Mouse (Mus musculus): Measurements from ENCODE around the gene Snx12. TPM values are rescaled to one million over a fixed set of nuclear protein-coding genes. Genes with fewer than 3 reads are reported as not detected.
A peak's percentile ranks its signal among the peaks of the same experiment; 100 is the strongest.

Snx12 gene
- polyA plus RNA-seq, 1 experiment from 2014 or later = 17.7 TPM

DNA sequence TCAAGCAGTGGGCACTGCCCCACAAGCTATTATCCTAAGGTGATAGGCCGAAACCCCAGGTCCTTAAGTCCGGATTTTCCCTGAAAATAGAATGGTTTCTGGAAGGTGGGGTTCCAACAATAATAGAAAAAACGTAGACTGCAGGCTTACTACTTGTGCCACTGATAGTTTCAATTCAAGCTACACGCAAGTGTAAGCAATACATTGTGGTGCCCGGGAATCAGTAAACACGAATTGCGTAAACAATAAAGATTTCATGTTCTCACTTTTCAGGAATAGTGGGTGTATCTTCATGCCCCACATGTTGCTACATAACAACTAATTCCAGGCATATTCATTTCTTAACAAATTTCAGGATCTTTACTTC is 416 bp upstream of the Snx12 start:
- Histone ChIP-seq H3K9me3 (replicated peaks) (no peaks in the 10 kb centered on the region), H3K36me3 (no peaks in the 10 kb centered on the region), H3K9ac (peak overlapping the region; percentile 74; the same call in 1 of the 2 replicates), H3K27me3 (peaks cover 7% of the 10 kb centered on the region; the same call in 1 of the 2 replicates), H3K4me1 (replicated peaks) (peaks cover 8% of the 10 kb centered on the region), H3K27ac (no peak overlapping the region), H3K4me3 (replicated peaks) (peak overlapping the region; percentile 68), H3K4me2 (peak overlapping the region; percentile 70)
- DNase-seq (no peak), ATAC-seq (ENCODE audit: low read depth) (no peak)
- 33% methylated on average over 7 of the region's 7 CpGs for WGBS (ENCODE audit: insufficient replicate concordance)

DNA sequence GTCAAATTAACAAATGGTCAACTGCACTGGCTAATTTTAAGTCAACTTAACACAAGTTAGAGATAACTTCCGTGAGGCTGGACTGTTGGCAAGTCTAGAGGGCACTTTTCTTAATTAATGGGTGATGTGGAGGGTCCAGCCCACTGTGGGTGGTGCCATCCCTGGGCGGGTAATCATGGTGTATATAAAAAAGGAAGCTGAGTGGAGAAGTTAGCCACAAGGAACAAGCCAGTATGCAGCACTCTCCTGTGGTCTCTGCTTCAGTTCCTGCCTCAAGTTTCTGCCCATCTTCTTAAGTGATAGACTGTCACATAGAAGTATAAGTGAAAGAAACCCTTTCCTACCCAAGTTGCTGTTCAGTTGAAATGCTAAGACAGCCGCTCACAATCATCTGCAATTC is 33.1 kb downstream of the Snx12 start:
- Histone ChIP-seq H3K4me2 (no peak overlapping the region), H3K9ac (no peak overlapping the region), H3K9me3 (replicated peaks) (no peaks in the 10 kb centered on the region), H3K4me3 (replicated peaks) (no peak overlapping the region), H3K27ac (no peak overlapping the region), H3K27me3 (peaks cover 3% of the 10 kb centered on the region; the same call in 1 of the 2 replicates), H3K36me3 (no peaks in the 10 kb centered on the region), H3K4me1 (replicated peaks) (no peaks in the 10 kb centered on the region)
- DNase-seq (no peak), ATAC-seq (ENCODE audit: low read depth) (no peak)
- 52% methylated on average over 3 of the region's 3 CpGs for WGBS (ENCODE audit: insufficient replicate concordance)

DNA sequence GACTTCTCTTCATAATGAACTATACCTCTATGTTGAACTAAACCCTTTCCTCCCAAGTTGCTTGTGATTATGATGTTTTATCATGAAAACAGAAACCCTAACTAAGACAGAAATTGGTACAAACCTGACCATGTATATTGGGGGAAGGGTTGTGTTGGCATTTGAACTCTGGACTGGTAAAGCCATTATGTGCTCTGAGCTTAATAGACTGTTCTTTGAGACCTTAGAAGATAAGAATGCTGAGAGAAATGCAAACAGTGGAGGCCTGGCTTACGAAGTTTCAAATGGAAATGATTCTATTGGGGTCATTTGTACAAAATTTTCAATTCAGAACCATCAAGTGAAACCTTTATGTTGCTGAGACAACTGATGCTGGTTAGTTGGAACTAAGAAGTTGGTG is 34.7 kb downstream of the Snx12 start:
- WGBS (ENCODE audit: insufficient replicate concordance) = 47% methylated on average over 1 of the region's 1 CpGs
- Histone ChIP-seq H3K4me3 (replicated peaks) (no peak overlapping the region), H3K36me3 (no peaks in the 10 kb centered on the region), H3K27ac (no peak overlapping the region), H3K27me3 (peaks cover 3% of the 10 kb centered on the region; the same call in 1 of the 2 replicates), H3K4me1 (replicated peaks) (no peaks in the 10 kb centered on the region), H3K4me2 (no peak overlapping the region), H3K9me3 (replicated peaks) (no peaks in the 10 kb centered on the region), H3K9ac (no peak overlapping the region)
- no peak for ATAC-seq (ENCODE audit: low read depth)
- no peak for DNase-seq

DNA sequence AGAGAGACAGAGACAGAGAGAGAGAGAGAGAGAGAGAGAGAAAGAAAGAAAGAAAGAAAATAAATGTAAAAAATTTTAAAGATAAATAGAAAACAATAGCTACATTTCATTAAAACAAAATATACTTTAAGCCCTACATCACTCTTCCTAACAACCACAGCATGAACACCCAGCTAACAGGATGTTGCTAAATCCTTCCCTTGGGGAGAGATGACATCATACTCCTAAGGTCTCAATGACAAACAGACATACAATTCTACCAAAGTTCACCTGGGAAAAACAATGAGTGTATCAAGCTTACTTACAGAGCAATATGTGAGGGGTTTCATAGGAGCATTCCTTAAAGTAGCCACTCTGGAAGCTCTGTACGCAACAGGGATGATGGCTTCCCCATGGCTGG is 49.0 kb downstream of the Snx12 start:
- ATAC-seq (ENCODE audit: low read depth) (no peak), DNase-seq (no peak)
- no peaks in the 10 kb centered on the region for H3K27me3 ChIP-seq
- no peak overlapping the region for H3K4me3 ChIP-seq (replicated peaks)
- no peaks in the 10 kb centered on the region for H3K9me3 ChIP-seq (replicated peaks)
- 79% methylated on average over 1 of the region's 1 CpGs for WGBS (ENCODE audit: insufficient replicate concordance)
- H3K4me2 ChIP-seq = no peak overlapping the region
- no peaks in the 10 kb centered on the region for H3K36me3 ChIP-seq
- H3K27ac ChIP-seq = no peak overlapping the region
- no peak overlapping the region for H3K9ac ChIP-seq
- no peaks in the 10 kb centered on the region for H3K4me1 ChIP-seq (replicated peaks)

DNA sequence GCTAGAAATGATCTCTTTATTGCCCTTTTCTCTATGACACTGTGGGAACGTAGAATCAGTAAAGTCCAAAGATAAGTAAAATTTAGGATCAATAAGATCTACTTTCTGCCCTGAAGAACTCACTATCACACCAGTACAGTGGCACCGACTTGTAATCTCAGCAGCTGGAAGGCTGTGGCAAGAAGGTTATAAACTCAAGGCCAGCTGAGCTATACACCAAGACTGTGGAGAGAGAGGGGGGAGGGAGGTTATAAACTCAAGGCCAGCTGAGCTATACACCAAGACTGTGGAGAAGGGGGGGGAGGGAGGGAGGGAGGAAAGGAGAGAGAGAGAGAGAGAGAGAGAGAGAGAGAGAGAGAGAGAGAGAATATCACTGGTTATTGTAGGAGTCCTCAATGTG is 53.9 kb downstream of the Snx12 start:
- H3K36me3 ChIP-seq = no peaks in the 10 kb centered on the region
- H3K4me2 ChIP-seq = no peak overlapping the region
- no peaks in the 10 kb centered on the region for H3K27me3 ChIP-seq
- DNase-seq (no peak), ATAC-seq (ENCODE audit: low read depth) (no peak)
- no peak overlapping the region for H3K27ac ChIP-seq
- no peak overlapping the region for H3K4me3 ChIP-seq (replicated peaks)
- H3K9ac ChIP-seq = no peak overlapping the region
- 64% methylated on average over 2 of the region's 2 CpGs for WGBS (ENCODE audit: insufficient replicate concordance)
- H3K4me1 ChIP-seq (replicated peaks) = no peaks in the 10 kb centered on the region
- no peaks in the 10 kb centered on the region for H3K9me3 ChIP-seq (replicated peaks)

DNA sequence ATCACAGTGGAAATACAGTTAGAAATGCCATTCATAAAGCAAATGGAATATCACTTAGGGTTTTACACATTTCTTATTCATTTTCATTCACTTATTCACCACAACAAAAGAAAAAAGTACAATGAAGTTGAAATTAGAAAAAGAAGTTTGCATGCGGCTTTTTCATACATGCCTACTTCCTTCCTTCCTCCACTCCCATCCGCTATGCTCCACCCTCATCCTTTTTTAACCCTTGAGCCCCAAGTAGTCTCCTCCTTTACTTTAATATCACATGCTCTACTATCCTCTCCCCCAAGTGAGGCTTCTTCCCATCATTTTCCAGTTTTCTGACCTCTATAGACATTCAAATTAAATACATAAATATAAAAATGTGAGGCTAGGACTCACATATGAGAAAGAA is 58.6 kb downstream of the Snx12 start:
- no peak overlapping the region for H3K4me3 ChIP-seq (replicated peaks)
- H3K36me3 ChIP-seq = no peaks in the 10 kb centered on the region
- no peak overlapping the region for H3K9ac ChIP-seq
- no peak overlapping the region for H3K4me2 ChIP-seq
- H3K27me3 ChIP-seq = no peaks in the 10 kb centered on the region
- WGBS (ENCODE audit: insufficient replicate concordance) = 39% methylated on average over 2 of the region's 2 CpGs
- no peaks in the 10 kb centered on the region for H3K9me3 ChIP-seq (replicated peaks)
- ATAC-seq (ENCODE audit: low read depth) (no peak), DNase-seq (no peak)
- no peak overlapping the region for H3K27ac ChIP-seq
- H3K4me1 ChIP-seq (replicated peaks) = no peaks in the 10 kb centered on the region

DNA sequence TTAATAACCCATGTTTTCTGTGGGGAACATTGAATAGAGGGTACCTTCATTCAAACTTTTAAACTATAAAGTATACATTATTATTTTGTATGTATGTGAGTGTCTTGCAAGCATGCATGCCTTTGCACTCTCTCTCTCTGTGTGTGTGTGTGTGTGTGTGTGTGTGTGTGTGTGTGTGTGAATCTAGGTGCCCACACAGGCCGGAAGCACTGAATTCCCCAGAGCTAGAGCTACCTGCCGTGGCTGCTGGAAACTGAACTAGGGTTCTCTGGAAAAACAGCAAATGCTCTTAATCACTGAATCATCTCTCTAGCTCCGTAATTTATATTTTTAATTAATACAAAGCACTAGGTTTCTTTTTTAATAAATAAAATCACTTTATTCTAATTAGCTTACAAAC is 59.1 kb downstream of the Snx12 start:
- no peak overlapping the region for H3K27ac ChIP-seq
- H3K4me2 ChIP-seq = no peak overlapping the region
- H3K36me3 ChIP-seq = no peaks in the 10 kb centered on the region
- no peaks in the 10 kb centered on the region for H3K27me3 ChIP-seq
- H3K4me3 ChIP-seq (replicated peaks) = no peak overlapping the region
- DNase-seq = no peak
- ATAC-seq (ENCODE audit: low read depth) = no peak
- H3K9me3 ChIP-seq (replicated peaks) = no peaks in the 10 kb centered on the region
- WGBS (ENCODE audit: insufficient replicate concordance) = 76% methylated on average over 3 of the region's 3 CpGs
- no peaks in the 10 kb centered on the region for H3K4me1 ChIP-seq (replicated peaks)
- H3K9ac ChIP-seq = no peak overlapping the region

DNA sequence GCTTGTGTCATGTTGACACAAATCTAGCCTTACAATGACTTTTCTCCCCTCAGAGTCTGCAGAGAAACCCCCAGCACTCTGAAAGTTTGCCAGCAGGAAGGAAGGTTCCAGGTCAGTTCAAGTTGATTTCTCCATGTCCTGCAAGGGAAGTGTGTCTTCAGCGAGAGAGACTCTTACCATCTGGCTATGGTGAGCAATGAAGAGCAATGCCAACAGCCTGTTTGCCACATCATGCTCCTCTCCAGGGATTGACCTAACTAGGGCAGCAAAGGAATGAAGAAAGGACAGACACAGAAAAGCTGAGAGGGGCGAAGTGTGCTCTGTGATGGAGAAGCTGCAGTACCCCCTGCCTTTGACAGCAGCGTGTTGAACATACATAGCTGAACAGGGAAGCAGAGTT is 59.8 kb downstream of the Snx12 start:
- ATAC-seq (ENCODE audit: low read depth) = no peak

DNA sequence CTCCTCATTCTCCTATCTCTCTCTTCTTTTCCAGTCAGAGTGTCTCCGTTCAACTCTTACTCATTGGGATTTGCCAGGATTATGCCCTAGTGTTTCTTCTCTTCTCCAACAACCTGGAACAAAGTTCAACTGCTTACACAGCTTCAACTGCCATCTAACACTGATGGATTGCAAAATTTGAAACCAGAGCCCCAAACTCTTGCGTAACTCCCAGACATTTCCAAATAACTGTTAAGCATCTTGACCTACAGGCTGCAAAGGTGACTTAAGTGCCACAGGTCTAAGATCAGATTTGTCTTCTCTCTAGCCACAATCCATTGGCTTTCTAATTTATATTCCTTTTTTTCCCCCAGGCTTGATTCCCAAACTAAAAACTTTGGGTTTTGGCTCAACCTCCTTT is 64.9 kb downstream of the Snx12 start:
- no peaks in the 10 kb centered on the region for H3K4me1 ChIP-seq (replicated peaks)
- no peaks in the 10 kb centered on the region for H3K36me3 ChIP-seq
- DNase-seq (no peak), ATAC-seq (ENCODE audit: low read depth) (no peak)
- no peaks in the 10 kb centered on the region for H3K27me3 ChIP-seq
- WGBS (ENCODE audit: insufficient replicate concordance) = 72% methylated on average over 2 of the region's 2 CpGs
- H3K27ac ChIP-seq = no peak overlapping the region
- H3K4me3 ChIP-seq (replicated peaks) = no peak overlapping the region
- no peak overlapping the region for H3K9ac ChIP-seq
- H3K4me2 ChIP-seq = no peak overlapping the region
- H3K9me3 ChIP-seq (replicated peaks) = no peaks in the 10 kb centered on the region

More for the DNA sequence above, 59.8 kb downstream of the Snx12 start:
- no peak for DNase-seq
- H3K4me3 ChIP-seq (replicated peaks) = no peak overlapping the region
- 68% methylated on average over 3 of the region's 3 CpGs for WGBS (ENCODE audit: insufficient replicate concordance)
- no peaks in the 10 kb centered on the region for H3K4me1 ChIP-seq (replicated peaks)
- no peaks in the 10 kb centered on the region for H3K9me3 ChIP-seq (replicated peaks)
- no peak overlapping the region for H3K4me2 ChIP-seq
- H3K36me3 ChIP-seq = no peaks in the 10 kb centered on the region
- H3K9ac ChIP-seq = no peak overlapping the region
- no peaks in the 10 kb centered on the region for H3K27me3 ChIP-seq
- no peak overlapping the region for H3K27ac ChIP-seq

DNA sequence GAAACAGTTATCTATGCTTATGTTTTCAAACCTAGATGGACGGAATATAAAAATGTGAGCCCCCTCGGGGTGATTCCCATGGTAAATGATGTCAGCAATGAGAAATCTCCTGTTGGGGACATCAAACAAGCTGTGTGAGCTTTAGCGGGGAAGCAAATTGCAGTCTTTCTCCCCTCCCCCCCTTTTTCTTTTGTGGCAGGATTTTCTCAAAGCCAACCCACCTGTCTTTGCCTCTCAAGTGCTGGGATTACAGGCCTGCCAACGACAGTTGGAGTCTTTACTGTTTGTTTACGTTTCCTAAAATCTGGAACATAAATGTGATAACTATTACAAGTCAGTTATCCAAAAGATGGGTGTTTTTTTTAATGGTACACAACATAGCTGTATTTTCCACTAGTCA is 66.0 kb downstream of the Snx12 start:
- Histone ChIP-seq H3K36me3 (no peaks in the 10 kb centered on the region), H3K27ac (no peak overlapping the region), H3K27me3 (no peaks in the 10 kb centered on the region), H3K4me3 (replicated peaks) (no peak overlapping the region), H3K9me3 (replicated peaks) (no peaks in the 10 kb centered on the region), H3K9ac (no peak overlapping the region), H3K4me1 (replicated peaks) (no peaks in the 10 kb centered on the region), H3K4me2 (no peak overlapping the region)
- WGBS (ENCODE audit: insufficient replicate concordance) = 45% methylated on average over 5 of the region's 5 CpGs
- ATAC-seq (ENCODE audit: low read depth) (no peak), DNase-seq (no peak)

DNA sequence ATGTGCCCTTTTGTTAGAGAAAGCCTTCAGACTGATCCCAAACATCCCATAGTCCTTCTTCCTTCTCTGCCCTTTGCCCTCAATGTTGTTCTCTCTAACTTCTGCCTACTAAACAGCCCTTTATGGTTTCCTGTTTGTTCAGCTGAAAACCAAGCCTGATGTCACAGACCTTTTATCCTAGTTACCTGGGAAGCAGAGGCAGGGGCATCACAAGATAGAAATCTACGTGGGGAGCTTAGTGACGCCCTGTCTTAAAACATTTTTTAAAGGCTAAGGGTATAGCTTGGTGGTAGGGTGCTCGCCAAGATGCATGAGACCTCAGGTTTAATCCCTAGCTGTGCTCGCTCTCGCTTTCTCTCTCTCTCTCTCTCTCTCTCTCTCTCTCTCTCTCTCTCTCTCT is 74.9 kb downstream of the Snx12 start:
- Histone ChIP-seq H3K9ac (no peak overlapping the region), H3K4me2 (no peak overlapping the region), H3K4me3 (replicated peaks) (no peak overlapping the region), H3K27me3 (no peaks in the 10 kb centered on the region), H3K36me3 (no peaks in the 10 kb centered on the region), H3K4me1 (replicated peaks) (no peaks in the 10 kb centered on the region), H3K9me3 (replicated peaks) (no peaks in the 10 kb centered on the region), H3K27ac (no peak overlapping the region)
- ATAC-seq (ENCODE audit: low read depth) (no peak), DNase-seq (no peak)
- 49% methylated on average over 5 of the region's 5 CpGs for WGBS (ENCODE audit: insufficient replicate concordance)

DNA sequence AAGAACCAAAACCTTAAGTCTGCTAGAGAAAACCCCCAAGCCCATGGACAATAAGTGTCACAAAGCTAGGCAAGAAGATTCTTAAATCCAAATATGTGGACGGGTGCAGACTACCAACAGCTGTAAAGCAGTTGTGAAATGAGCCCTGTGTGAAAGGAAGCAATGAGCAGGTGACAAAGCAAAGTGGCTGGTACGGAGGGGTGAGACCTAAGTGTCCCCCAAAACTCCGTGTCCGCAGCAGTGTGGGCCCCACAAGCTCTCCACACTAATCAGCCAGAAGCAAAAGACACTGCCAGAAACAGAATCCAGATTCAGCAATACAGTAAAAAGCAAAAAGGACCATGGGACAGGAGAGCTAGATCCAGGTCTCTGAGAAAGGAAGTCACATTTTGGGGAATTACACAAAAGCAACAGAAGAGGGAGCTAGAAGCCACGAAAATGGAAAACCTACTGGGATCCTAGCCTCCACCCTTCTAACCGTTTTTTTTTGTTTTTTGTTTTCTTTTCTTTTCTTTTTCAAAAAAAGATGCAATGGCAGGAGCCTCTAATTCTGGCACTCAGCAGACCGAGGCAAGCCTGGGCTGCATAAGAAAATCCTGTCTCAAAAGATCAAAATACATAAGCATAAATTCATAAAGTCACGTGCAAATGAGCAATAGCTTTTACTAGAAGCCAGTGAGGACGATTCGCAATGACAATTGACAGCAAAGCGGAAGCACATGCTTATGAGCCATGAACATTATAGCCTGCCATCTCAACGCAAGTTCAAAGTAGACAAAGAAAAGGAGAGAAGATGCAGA is 90.2 kb downstream of the Snx12 start:
- H3K36me3 ChIP-seq = no peaks in the 10 kb centered on the region
- ATAC-seq (ENCODE audit: low read depth) = 0 out of 2 replicates have a peak, but pooled peaks have one; percentile 26
- peak; percentile 6 for DNase-seq
- no peak overlapping the region for H3K27ac ChIP-seq
- H3K27me3 ChIP-seq = no peaks in the 10 kb centered on the region
- no peak overlapping the region for H3K4me3 ChIP-seq (replicated peaks)
- H3K9ac ChIP-seq = no peak overlapping the region
- WGBS (ENCODE audit: insufficient replicate concordance) = 31% methylated on average over 12 of the region's 12 CpGs
- H3K4me1 ChIP-seq (replicated peaks) = no peaks in the 10 kb centered on the region
- H3K9me3 ChIP-seq (replicated peaks) = no peaks in the 10 kb centered on the region
- H3K4me2 ChIP-seq = peak overlapping the region; percentile 35; the same call in 1 of the 2 replicates
